Mouse (Mus musculus) limb, embryonic 11.5 days (tissue): Measurements from ENCODE around the gene Ctnnd2. TPM values are rescaled to one million over a fixed set of nuclear protein-coding genes. Genes with fewer than 3 reads are reported as not detected.

Source experiments
- ATAC-seq: fragments of 200-750 bp; cut with Nextera tagmentation; 2 replicates; pipeline ENCODE4 v1.8.0; 2017; ENCODE audit warnings: low read depth; ENCODE audit not compliant: insufficient number of reproducible peaks, low FRiP score, low TSS enrichment
- DNase-seq: peaks from one replicate; pipeline ENCODE4 v3.0.0-alpha.2; 2015; ENCODE audit warnings: low spot score
- H3K27ac ChIP-seq: fragments of 300-500 bp; sonication (generic); replicated peaks from 2 replicates; pipeline ENCODE4 v1.5.1; 2014; ENCODE audit warnings: low read depth, mild to moderate bottlenecking, low read length
- H3K27me3 ChIP-seq: fragments of 300-500 bp; sonication (generic); 2 replicates; pipeline ENCODE4 v1.6.1; 2014; ENCODE audit warnings: mild to moderate bottlenecking, low read length, mixed read lengths; ENCODE audit not compliant: control insufficient read depth, insufficient read depth
- H3K36me3 ChIP-seq: fragments of 300-500 bp; sonication (generic); 2 replicates; pipeline ENCODE4 v1.6.1; 2014; ENCODE audit warnings: mild to moderate bottlenecking, low read length, moderate library complexity, mixed read lengths; ENCODE audit not compliant: control insufficient read depth, insufficient read depth
- H3K4me1 ChIP-seq: fragments of 300-500 bp; sonication (generic); 2 replicates; pipeline ENCODE4 v1.6.1; 2014; ENCODE audit warnings: low read length, mixed read lengths; ENCODE audit not compliant: control insufficient read depth, insufficient read depth
- H3K4me2 ChIP-seq: fragments of 300-500 bp; sonication (generic); 2 replicates; pipeline ENCODE4 v1.6.1; 2014; ENCODE audit warnings: low read depth, mild to moderate bottlenecking, moderate library complexity; ENCODE audit not compliant: severe bottlenecking
- H3K4me3 ChIP-seq: fragments of 300-500 bp; sonication (generic); 2 replicates; pipeline ENCODE4 v1.5.1; 2014; ENCODE audit warnings: low read depth, low read length
- H3K9ac ChIP-seq: fragments of 300-500 bp; sonication (generic); 2 replicates; pipeline ENCODE4 v1.6.1; 2014; ENCODE audit warnings: mild to moderate bottlenecking, low read length
- H3K9me3 ChIP-seq: fragments of 300-500 bp; sonication (generic); 2 replicates; pipeline ENCODE4 v1.6.1; 2016; ENCODE audit warnings: low read length; ENCODE audit not compliant: control insufficient read depth
- WGBS: fragments of 180-500 bp; shearing (Covaris S2); extraction: QIAGEN DNeasy Blood & Tissue Kit; methylation state at CpG from one replicate; pipeline ENCODE4 v1.1.7; 2014; 5-methylcytosine and 5-hydroxymethylcytosine counted together
- polyA plus RNA-seq: library from polyadenylated mRNA; unstranded; fragments of >200 nt; fragmentation: Nextera tagmentation; extraction: Ambion mirVana; gene quantifications from 2 replicates; pipeline ENCODE4 v1.2.1, GENCODE M21; 2014

The Ctnnd2 gene
- polyA plus RNA-seq, 1 experiment from 2014 or later: 2.5 TPM

GRCm38 (mm10) chr15:30595507-30595906 is 423.1 kb downstream of the Ctnnd2 start:
- no peaks in the 10 kb centered on the region for H3K9me3 ChIP-seq
- H3K27ac ChIP-seq: no peak overlapping the region
- 77% methylated on average over 1 of the region's 1 CpGs for WGBS
- no peak overlapping the region for H3K4me3 ChIP-seq
- H3K36me3 ChIP-seq: no peaks in the 10 kb centered on the region
- no peaks in the 10 kb centered on the region for H3K4me1 ChIP-seq
- H3K9ac ChIP-seq: no peak overlapping the region
- DNase-seq: no peak
- H3K4me2 ChIP-seq: no peak overlapping the region
- H3K27me3 ChIP-seq: no peaks in the 10 kb centered on the region
- ATAC-seq: no peak

- ATAC-seq (no peak), DNase-seq (no peak)
- Histone ChIP-seq H3K9me3 (no peaks in the 10 kb centered on the region), H3K27me3 (no peaks in the 10 kb centered on the region), H3K4me1 (no peaks in the 10 kb centered on the region), H3K9ac (no peak overlapping the region), H3K4me3 (no peak overlapping the region), H3K4me2 (no peak overlapping the region), H3K27ac (no peak overlapping the region), H3K36me3 (no peaks in the 10 kb centered on the region)
- 72% methylated on average over 7 of the region's 7 CpGs for WGBS
Observed at GRCm38 (mm10) chr15:30610613-30611012, 438.2 kb downstream of the Ctnnd2 start.

- H3K27ac ChIP-seq: no peak overlapping the region
- H3K4me2 ChIP-seq: no peak overlapping the region
- no peak overlapping the region for H3K4me3 ChIP-seq
- DNase-seq: no peak
- 76% methylated on average over 7 of the region's 7 CpGs for WGBS
- H3K4me1 ChIP-seq: no peaks in the 10 kb centered on the region
- no peaks in the 10 kb centered on the region for H3K9me3 ChIP-seq
- no peaks in the 10 kb centered on the region for H3K27me3 ChIP-seq
- no peak for ATAC-seq
- no peaks in the 10 kb centered on the region for H3K36me3 ChIP-seq
- no peak overlapping the region for H3K9ac ChIP-seq
Observed at GRCm38 (mm10) chr15:30615451-30615850, 443.1 kb downstream of the Ctnnd2 start.

- no peak for DNase-seq
- H3K4me1 ChIP-seq: no peaks in the 10 kb centered on the region
- no peaks in the 10 kb centered on the region for H3K9me3 ChIP-seq
- H3K9ac ChIP-seq: no peak overlapping the region
- H3K36me3 ChIP-seq: no peaks in the 10 kb centered on the region
- no peak overlapping the region for H3K27ac ChIP-seq
- H3K27me3 ChIP-seq: no peaks in the 10 kb centered on the region
- H3K4me3 ChIP-seq: no peak overlapping the region
- no peak for ATAC-seq
- H3K4me2 ChIP-seq: no peak overlapping the region
- WGBS: 83% methylated on average over 3 of the region's 3 CpGs
Observed at GRCm38 (mm10) chr15:30616861-30617260, 444.5 kb downstream of the Ctnnd2 start.

- no peak for DNase-seq
- ATAC-seq: no peak
- H3K9ac ChIP-seq: no peak overlapping the region
- H3K4me2 ChIP-seq: no peak overlapping the region
- no peak overlapping the region for H3K4me3 ChIP-seq
- WGBS: 76% methylated on average over 2 of the region's 2 CpGs
- H3K27ac ChIP-seq: no peak overlapping the region
- no peaks in the 10 kb centered on the region for H3K4me1 ChIP-seq
- H3K27me3 ChIP-seq: no peaks in the 10 kb centered on the region
- H3K9me3 ChIP-seq: no peaks in the 10 kb centered on the region
- H3K36me3 ChIP-seq: no peaks in the 10 kb centered on the region
Observed at GRCm38 (mm10) chr15:30617932-30618331, 445.5 kb downstream of the Ctnnd2 start.

GRCm38 (mm10) chr15:30628524-30628923 is 456.1 kb downstream of the Ctnnd2 start:
- WGBS: 58% methylated on average over 3 of the region's 3 CpGs
- no peak overlapping the region for H3K4me2 ChIP-seq
- no peaks in the 10 kb centered on the region for H3K36me3 ChIP-seq
- ATAC-seq (no peak), DNase-seq (no peak)
- H3K4me1 ChIP-seq: no peaks in the 10 kb centered on the region
- H3K27me3 ChIP-seq: no peaks in the 10 kb centered on the region
- H3K9me3 ChIP-seq: no peaks in the 10 kb centered on the region
- H3K4me3 ChIP-seq: no peak overlapping the region
- H3K9ac ChIP-seq: no peak overlapping the region
- no peak overlapping the region for H3K27ac ChIP-seq

GRCm38 (mm10) chr15:30632113-30632735 is 459.8 kb downstream of the Ctnnd2 start:
- Histone ChIP-seq H3K27me3 (no peaks in the 10 kb centered on the region), H3K9ac (no peak overlapping the region), H3K27ac (no peak overlapping the region), H3K36me3 (no peaks in the 10 kb centered on the region), H3K4me1 (no peaks in the 10 kb centered on the region), H3K9me3 (no peaks in the 10 kb centered on the region), H3K4me3 (no peak overlapping the region), H3K4me2 (no peak overlapping the region)
- ATAC-seq (no peak), DNase-seq (no peak)
- WGBS: 82% methylated on average over 7 of the region's 7 CpGs

GRCm38 (mm10) chr15:30633917-30634316 is 461.5 kb downstream of the Ctnnd2 start:
- 25% methylated on average over 2 of the region's 2 CpGs for WGBS
- H3K4me2 ChIP-seq: no peak overlapping the region
- no peak for DNase-seq
- H3K27ac ChIP-seq: no peak overlapping the region
- H3K9ac ChIP-seq: no peak overlapping the region
- ATAC-seq: no peak
- no peak overlapping the region for H3K4me3 ChIP-seq
- H3K36me3 ChIP-seq: no peaks in the 10 kb centered on the region
- H3K27me3 ChIP-seq: no peaks in the 10 kb centered on the region
- H3K9me3 ChIP-seq: no peaks in the 10 kb centered on the region
- no peaks in the 10 kb centered on the region for H3K4me1 ChIP-seq

- Histone ChIP-seq H3K4me2 (no peak overlapping the region), H3K27ac (no peak overlapping the region), H3K4me1 (no peaks in the 10 kb centered on the region), H3K27me3 (no peaks in the 10 kb centered on the region), H3K9me3 (no peaks in the 10 kb centered on the region), H3K36me3 (no peaks in the 10 kb centered on the region), H3K9ac (no peak overlapping the region), H3K4me3 (no peak overlapping the region)
- ATAC-seq (no peak), DNase-seq (no peak)
- 41% methylated on average over 5 of the region's 5 CpGs for WGBS
Observed at GRCm38 (mm10) chr15:30634522-30634921, 462.1 kb downstream of the Ctnnd2 start.
